Mouse (Mus musculus) embryonic facial prominence, embryonic 12.5 days (tissue): Measurements from ENCODE around the gene Stard3. TPM values are rescaled to one million over a fixed set of nuclear protein-coding genes. Genes with fewer than 3 reads are reported as not detected.

Source experiments
- ATAC-seq: fragments of 200-750 bp; cut with Nextera tagmentation; 2 replicates; pipeline ENCODE4 v1.8.0; 2017; ENCODE audit not compliant: insufficient number of reproducible peaks, insufficient read depth, low FRiP score, low TSS enrichment
- H3K27ac ChIP-seq: fragments of 300-500 bp; sonication (generic); 2 replicates; pipeline ENCODE4 v1.5.1; 2016; ENCODE audit warnings: mild to moderate bottlenecking
- H3K27me3 ChIP-seq: fragments of 300-500 bp; sonication (generic); 2 replicates; pipeline ENCODE4 v1.6.1; 2016; ENCODE audit warnings: mild to moderate bottlenecking, moderate library complexity
- H3K36me3 ChIP-seq: fragments of 300-500 bp; sonication (generic); 2 replicates; pipeline ENCODE4 v1.6.1; 2016; ENCODE audit warnings: mild to moderate bottlenecking
- H3K4me1 ChIP-seq: fragments of 300-500 bp; sonication (generic); 2 replicates; pipeline ENCODE4 v1.6.1; 2016
- H3K4me2 ChIP-seq: fragments of 300-500 bp; sonication (generic); replicated peaks from 2 replicates; pipeline ENCODE4 v1.6.1; 2016; ENCODE audit warnings: mild to moderate bottlenecking, moderate library complexity
- H3K4me3 ChIP-seq: fragments of 300-500 bp; sonication (generic); 2 replicates; pipeline ENCODE4 v1.5.1; 2016; ENCODE audit warnings: mild to moderate bottlenecking
- H3K9ac ChIP-seq: fragments of 300-500 bp; sonication (generic); 2 replicates; pipeline ENCODE4 v1.6.1; 2016; ENCODE audit warnings: mild to moderate bottlenecking, moderate library complexity
- H3K9me3 ChIP-seq: fragments of 300-500 bp; sonication (generic); 2 replicates; pipeline ENCODE4 v1.6.1; 2016; ENCODE audit warnings: mild to moderate bottlenecking, moderate library complexity
- WGBS: fragments of 180-500 bp; shearing (Covaris S2); methylation state at CpG from one replicate; pipeline ENCODE4 v1.1.7; 2016; 5-methylcytosine and 5-hydroxymethylcytosine counted together
- polyA plus RNA-seq: library from polyadenylated mRNA; unstranded; fragments of >200 nt; fragmentation: Nextera tagmentation; extraction: Ambion mirVana; gene quantifications from 2 replicates; pipeline ENCODE4 v1.2.1, GENCODE M21; 2016

The Stard3 gene
- polyA plus RNA-seq, 1 experiment from 2014 or later = 39.6 TPM

DNA sequence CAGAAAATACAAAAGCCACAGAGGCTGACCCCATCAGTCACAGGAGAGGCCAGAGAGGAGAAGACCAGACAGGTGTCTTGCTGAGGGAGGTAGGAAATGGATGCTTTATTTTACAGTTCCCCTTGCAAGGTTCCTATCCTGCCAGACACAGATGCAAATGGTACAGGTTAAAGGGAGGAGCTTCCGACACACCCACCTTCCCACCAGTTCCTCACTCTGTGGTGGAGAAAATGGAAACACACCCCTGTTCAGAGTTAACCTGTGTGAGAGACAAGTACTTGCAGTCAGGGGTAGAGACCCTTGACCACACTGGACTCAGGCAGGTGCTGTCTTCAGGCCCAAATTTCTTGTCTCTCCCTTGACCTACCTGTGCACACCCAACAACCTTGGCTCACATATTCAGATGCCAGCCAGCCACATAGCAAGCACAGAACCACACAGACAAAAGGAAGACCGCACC is 27.4 kb upstream of the Stard3 start:
- Histone ChIP-seq H3K4me1 (peaks cover 24% of the 10 kb centered on the region), H3K36me3 (no peaks in the 10 kb centered on the region), H3K27me3 (peaks cover 97% of the 10 kb centered on the region), H3K9me3 (no peaks in the 10 kb centered on the region), H3K9ac (no peak overlapping the region), H3K4me2 (no peak overlapping the region), H3K4me3 (no peak overlapping the region), H3K27ac (no peak overlapping the region)
- ATAC-seq = no peak
- WGBS = 38% methylated on average over 2 of the region's 2 CpGs

- Histone ChIP-seq H3K36me3 (no peaks in the 10 kb centered on the region), H3K4me2 (no peak overlapping the region), H3K9ac (no peak overlapping the region), H3K4me3 (no peak overlapping the region), H3K9me3 (no peaks in the 10 kb centered on the region), H3K4me1 (peaks cover 24% of the 10 kb centered on the region), H3K27ac (no peak overlapping the region), H3K27me3 (peaks cover 99% of the 10 kb centered on the region)
- 71% methylated on average over 1 of the region's 1 CpGs for WGBS
- ATAC-seq = no peak
These were observed 26.8 kb upstream of the Stard3 start for GRCm38 (mm10) chr11:98331401-98331800.

DNA sequence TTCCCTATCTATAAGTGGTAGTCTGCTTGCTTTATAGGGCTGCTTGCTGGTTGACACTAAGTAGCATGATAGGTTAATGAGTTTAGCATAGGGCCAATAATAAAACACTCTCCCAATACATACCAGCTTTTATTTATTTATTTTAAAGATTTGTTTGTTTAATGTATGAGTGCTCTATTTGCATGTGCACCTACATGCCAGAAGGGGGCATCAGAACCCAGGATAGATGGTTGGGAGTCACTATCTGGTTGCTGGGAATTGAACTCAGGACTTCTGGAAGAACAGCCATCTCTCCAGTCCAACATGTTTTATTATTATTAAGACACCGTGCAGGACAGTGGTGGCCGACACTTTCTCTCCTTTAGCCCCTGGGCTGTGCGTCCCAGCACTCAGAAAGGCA is 26.0 kb upstream of the Stard3 start:
- Histone ChIP-seq H3K4me2 (no peak overlapping the region), H3K27me3 (peaks cover 100% of the 10 kb centered on the region), H3K4me3 (no peak overlapping the region), H3K4me1 (peaks cover 23% of the 10 kb centered on the region), H3K9ac (no peak overlapping the region), H3K36me3 (no peaks in the 10 kb centered on the region), H3K9me3 (no peaks in the 10 kb centered on the region), H3K27ac (no peak overlapping the region)
- ATAC-seq = no peak
- WGBS = 72% methylated on average over 3 of the region's 3 CpGs

- Histone ChIP-seq H3K9ac (no peak overlapping the region), H3K27ac (no peak overlapping the region), H3K36me3 (no peaks in the 10 kb centered on the region), H3K4me2 (no peak overlapping the region), H3K9me3 (no peaks in the 10 kb centered on the region), H3K27me3 (peaks cover 100% of the 10 kb centered on the region), H3K4me3 (no peak overlapping the region), H3K4me1 (peaks cover 16% of the 10 kb centered on the region)
- 64% methylated on average over 4 of the region's 4 CpGs for WGBS
- ATAC-seq = no peak
These were observed 25.3 kb upstream of the Stard3 start for GRCm38 (mm10) chr11:98332841-98333240.

GRCm38 (mm10) chr11:98333263-98333696 is 24.9 kb upstream of the Stard3 start:
- Histone ChIP-seq H3K4me2 (no peak overlapping the region), H3K36me3 (no peaks in the 10 kb centered on the region), H3K27ac (no peak overlapping the region), H3K27me3 (peaks cover 100% of the 10 kb centered on the region), H3K4me3 (no peak overlapping the region), H3K4me1 (peaks cover 12% of the 10 kb centered on the region), H3K9ac (no peak overlapping the region), H3K9me3 (no peaks in the 10 kb centered on the region)
- WGBS = 71% methylated on average over 10 of the region's 10 CpGs
- ATAC-seq = no peak

GRCm38 (mm10) chr11:98333981-98334741 is 24.0 kb upstream of the Stard3 start:
- ATAC-seq = no peak
- H3K27ac ChIP-seq = no peak overlapping the region
- peak overlapping the region; percentile 30 for H3K4me2 ChIP-seq
- H3K4me1 ChIP-seq = peaks cover 14% of the 10 kb centered on the region; the same call in 1 of the 2 replicates
- H3K4me3 ChIP-seq = no peak overlapping the region; the same call in 1 of the 2 replicates
- WGBS = 3% methylated on average over 33 of the region's 41 CpGs
- H3K36me3 ChIP-seq = no peaks in the 10 kb centered on the region
- no peak overlapping the region for H3K9ac ChIP-seq
- H3K9me3 ChIP-seq = no peaks in the 10 kb centered on the region
- peaks cover 100% of the 10 kb centered on the region for H3K27me3 ChIP-seq

DNA sequence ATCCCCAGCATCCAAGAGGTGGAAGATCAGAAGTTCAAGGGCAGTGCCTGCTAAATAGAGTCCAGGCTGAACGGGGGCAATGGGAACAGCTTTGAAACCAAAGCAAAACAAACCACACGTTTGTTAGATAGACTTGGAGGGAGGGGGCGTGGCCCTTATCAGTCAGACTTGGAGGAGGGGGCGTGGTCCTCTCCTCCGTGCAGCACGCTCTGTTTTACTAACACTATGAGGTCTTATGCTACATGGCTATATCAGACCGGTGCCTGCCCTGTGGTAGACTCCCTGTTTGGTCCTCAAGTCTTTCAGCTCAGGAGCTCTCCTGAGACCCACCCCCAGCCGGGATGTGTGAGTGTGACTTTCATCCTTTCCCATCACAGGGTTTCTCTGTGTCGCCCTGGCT is 22.9 kb upstream of the Stard3 start:
- ATAC-seq = no peak
- no peak overlapping the region for H3K4me2 ChIP-seq
- H3K27ac ChIP-seq = no peak overlapping the region
- no peak overlapping the region for H3K4me3 ChIP-seq
- H3K9ac ChIP-seq = no peak overlapping the region
- H3K4me1 ChIP-seq = peaks cover 17% of the 10 kb centered on the region; the same call in 1 of the 2 replicates
- no peaks in the 10 kb centered on the region for H3K9me3 ChIP-seq
- WGBS = 8% methylated on average over 9 of the region's 9 CpGs
- no peaks in the 10 kb centered on the region for H3K36me3 ChIP-seq
- peaks cover 100% of the 10 kb centered on the region for H3K27me3 ChIP-seq

- 15% methylated on average over 13 of the region's 13 CpGs for WGBS
- no peak overlapping the region for H3K4me3 ChIP-seq
- no peak overlapping the region for H3K9ac ChIP-seq
- ATAC-seq = no peak
- no peaks in the 10 kb centered on the region for H3K36me3 ChIP-seq
- H3K4me2 ChIP-seq = no peak overlapping the region
- no peak overlapping the region for H3K27ac ChIP-seq
- no peaks in the 10 kb centered on the region for H3K9me3 ChIP-seq
- peaks cover 98% of the 10 kb centered on the region for H3K27me3 ChIP-seq
- H3K4me1 ChIP-seq = peaks cover 17% of the 10 kb centered on the region; the same call in 1 of the 2 replicates
These were observed 21.7 kb upstream of the Stard3 start for GRCm38 (mm10) chr11:98336245-98337107.

DNA sequence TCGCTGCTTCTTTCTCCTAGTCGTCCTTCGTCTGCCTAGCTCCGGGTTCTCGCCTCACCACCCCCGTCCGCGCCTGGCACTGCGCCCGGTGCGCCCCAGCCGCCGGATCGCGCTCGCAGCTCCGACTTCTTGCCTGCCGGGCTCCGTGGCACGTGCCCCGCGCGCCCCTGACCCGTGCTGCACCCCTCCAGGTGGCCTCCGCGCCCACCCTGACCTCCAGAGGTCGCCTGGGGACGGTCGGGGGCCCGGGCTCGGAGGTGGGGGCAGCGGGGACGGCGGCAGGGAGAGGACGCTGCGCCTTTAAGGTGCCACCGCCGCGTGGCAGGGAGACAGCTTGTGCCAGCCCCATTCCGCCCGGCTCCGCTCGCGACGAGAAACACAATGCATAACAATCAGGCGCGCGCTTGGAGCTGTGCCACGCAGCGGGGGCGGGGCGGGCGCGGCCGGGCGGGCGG is 19.6 kb upstream of the Stard3 start:
- H3K27ac ChIP-seq = no peak overlapping the region
- peak overlapping the region; percentile 45 for H3K4me3 ChIP-seq
- no peaks in the 10 kb centered on the region for H3K9me3 ChIP-seq
- H3K4me2 ChIP-seq = peak overlapping the region; percentile 91
- H3K36me3 ChIP-seq = no peaks in the 10 kb centered on the region
- H3K9ac ChIP-seq = peak overlapping the region; percentile 27; the same call in 1 of the 2 replicates
- ATAC-seq = no peak
- H3K4me1 ChIP-seq = peaks cover 24% of the 10 kb centered on the region
- under 1% methylated on average over 56 of the region's 57 CpGs for WGBS
- H3K27me3 ChIP-seq = peaks cover 90% of the 10 kb centered on the region

DNA sequence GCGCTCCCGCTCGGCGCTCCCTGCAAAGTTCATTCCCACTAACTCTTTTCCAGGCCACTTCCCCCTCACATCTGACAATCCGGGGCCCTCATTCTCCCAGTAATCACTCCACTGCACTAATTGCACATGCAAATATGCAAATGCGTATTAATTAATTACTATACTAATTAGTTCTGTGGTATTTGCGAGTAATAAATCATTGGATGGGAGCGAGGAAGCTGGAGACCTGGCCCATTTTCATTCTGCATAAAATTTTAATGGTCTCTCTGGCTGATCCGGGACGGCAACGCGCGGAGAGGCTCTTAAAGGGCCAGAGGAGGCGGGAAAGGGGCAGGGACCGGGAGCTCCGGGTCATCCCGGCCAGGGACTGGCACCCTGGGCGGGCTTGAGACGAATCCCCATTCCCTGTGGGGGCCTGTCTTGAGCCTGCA is 19.1 kb upstream of the Stard3 start:
- WGBS = under 1% methylated on average over 19 of the region's 19 CpGs
- Histone ChIP-seq H3K36me3 (no peaks in the 10 kb centered on the region), H3K9ac (peak overlapping the region; percentile 27; the same call in 1 of the 2 replicates), H3K9me3 (no peaks in the 10 kb centered on the region), H3K4me2 (peak overlapping the region; percentile 91), H3K27me3 (peaks cover 88% of the 10 kb centered on the region), H3K4me3 (peak overlapping the region; percentile 45), H3K4me1 (peaks cover 23% of the 10 kb centered on the region), H3K27ac (no peak overlapping the region)
- ATAC-seq = no peak

DNA sequence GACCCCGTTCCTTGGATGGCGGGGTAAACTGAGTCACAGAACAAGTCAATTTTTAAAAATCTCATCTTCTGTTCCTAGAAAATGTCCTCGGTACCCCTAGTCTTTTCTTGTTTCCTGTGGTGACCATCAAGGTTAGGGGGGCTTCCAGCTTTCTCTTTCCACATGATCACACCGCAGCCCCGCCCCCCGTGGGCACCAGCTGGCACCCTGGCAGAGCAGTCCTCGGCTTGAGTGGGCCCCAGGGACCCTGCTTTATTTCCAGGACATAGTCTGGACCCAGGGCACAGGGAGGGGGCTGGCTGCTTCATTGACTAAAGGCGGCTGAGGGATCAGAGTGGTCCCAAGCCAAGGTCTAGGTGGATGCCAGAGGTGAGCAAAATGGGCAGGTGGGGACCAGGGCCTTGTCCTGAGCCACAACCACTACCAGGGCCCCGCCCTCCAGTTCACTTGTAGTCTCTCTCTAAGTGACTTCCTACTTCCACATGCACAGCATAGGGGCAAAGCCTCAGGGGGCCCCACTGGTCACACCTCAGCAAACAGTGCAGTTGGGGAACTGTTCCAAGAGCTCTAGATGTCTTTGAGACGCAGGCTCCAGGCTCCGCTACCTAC is 18.4 kb upstream of the Stard3 start:
- H3K27ac ChIP-seq = no peak overlapping the region
- 8% methylated on average over 11 of the region's 11 CpGs for WGBS

More for the DNA sequence above, 18.4 kb upstream of the Stard3 start:
- Histone ChIP-seq H3K9ac (0 out of 2 replicates have a peak overlapping the region, but pooled peaks have one; percentile 27), H3K4me2 (peak overlapping the region; percentile 91), H3K9me3 (no peaks in the 10 kb centered on the region), H3K27me3 (peaks cover 87% of the 10 kb centered on the region), H3K4me1 (peaks cover 17% of the 10 kb centered on the region), H3K36me3 (no peaks in the 10 kb centered on the region), H3K4me3 (no peak overlapping the region)
- ATAC-seq = no peak
